Mouse (Mus musculus) C2C12 (cell line): ENCODE data around the gene Pawr. TPM values are rescaled to one million over a fixed set of nuclear protein-coding genes. Genes with fewer than 3 reads are reported as not detected.

ENCODE experiments used
- H3K27me3 ChIP-seq: one replicate; pipeline ENCODE4 v1.6.1; 2011; ENCODE audit not compliant: control insufficient read depth, insufficient read depth, insufficient read length
- H3K36me3 ChIP-seq: one replicate; pipeline ENCODE4 v1.6.1; 2011; ENCODE audit not compliant: control insufficient read depth, insufficient read depth
- H3K4me3 ChIP-seq: one replicate; pipeline ENCODE4 v1.5.1; 2011; ENCODE audit warnings: mild to moderate bottlenecking, control low read depth; ENCODE audit not compliant: poor library complexity, insufficient read depth, severe bottlenecking
- H3K79me2 ChIP-seq: one replicate; pipeline ENCODE4 v1.6.1; 2011; ENCODE audit not compliant: control insufficient read depth, insufficient read depth
- H3K79me3 ChIP-seq: one replicate; pipeline ENCODE4 v1.6.1; 2011; ENCODE audit warnings: low read depth, control low read depth
- H3ac ChIP-seq: one replicate; pipeline ENCODE3; 2011; ENCODE audit warnings: low read depth; ENCODE audit not compliant: control insufficient read depth, insufficient read length
- CEBPB ChIP-seq: IDR thresholded peaks from one replicate; pipeline ENCODE4 v1.6.1; 2011; ENCODE audit warnings: low read depth, mild to moderate bottlenecking, control low read depth, moderate library complexity
- CTCF ChIP-seq: IDR thresholded peaks from one replicate; pipeline ENCODE4 v1.5.1; 2011; ENCODE audit not compliant: control insufficient read depth, insufficient read depth, insufficient read length
- FOSL1 ChIP-seq: IDR thresholded peaks from one replicate; pipeline ENCODE4 v1.8.0; 2011; ENCODE audit warnings: mild to moderate bottlenecking, low read length; ENCODE audit not compliant: poor library complexity, insufficient read depth, severe bottlenecking
- MAX ChIP-seq: IDR thresholded peaks from one replicate; pipeline ENCODE4 v1.6.1; 2011; ENCODE audit warnings: mild to moderate bottlenecking, control low read depth
- MYOD1 ChIP-seq: IDR thresholded peaks from one replicate; pipeline ENCODE4 v1.6.1; 2011; ENCODE audit warnings: low read depth; ENCODE audit not compliant: control insufficient read depth, insufficient read length
- MYOG ChIP-seq: IDR thresholded peaks from one replicate; pipeline ENCODE4 v1.6.1; 2011; ENCODE audit not compliant: control insufficient read depth, insufficient read length; ENCODE audit errors: extremely low read depth
- USF1 ChIP-seq: IDR thresholded peaks from one replicate; pipeline ENCODE4 v1.6.1; 2011; ENCODE audit warnings: low read depth, mild to moderate bottlenecking, control low read depth, moderate library complexity
- polyA plus RNA-seq: library from polyadenylated mRNA; unstranded; fragments of >200 nt; fragmentation: generic; extraction: Trizol; gene quantifications from one replicate; pipeline ENCODE4 v1.2.1, GENCODE M21; 2012; ENCODE audit warnings: missing spikeins

Pawr gene
- polyA plus RNA-seq, 1 experiment = 4.2 TPM

GRCm38 (mm10) chr10:108315236-108315635 is 16.7 kb upstream of the Pawr start:
- Histone ChIP-seq H3K4me3 (no peak overlapping the region), H3K79me2 (no peaks in the 10 kb centered on the region), H3K27me3 (no peaks in the 10 kb centered on the region), H3K36me3 (no peaks in the 10 kb centered on the region), H3K79me3 (no peaks in the 10 kb centered on the region), H3ac (no peak overlapping the region)
- TF ChIP-seq MYOD1 (no peak), CTCF (no peak), CEBPB (no peak), MAX (no peak), USF1 (no peak), FOSL1 (no peak), MYOG (no peak)

- TF ChIP-seq FOSL1 (no peak), CTCF (no peak), MYOG (no peak), MAX (no peak), MYOD1 (no peak), CEBPB (no peak), USF1 (no peak)
These were observed 3.6 kb upstream of the Pawr start for GRCm38 (mm10) chr10:108328356-108328755.

GRCm38 (mm10) chr10:108328983-108329382 is 2.9 kb upstream of the Pawr start:
- H3K27me3 ChIP-seq = peaks cover 4% of the 10 kb centered on the region
- no peak overlapping the region for H3K4me3 ChIP-seq
- H3K36me3 ChIP-seq = no peaks in the 10 kb centered on the region
- TF ChIP-seq MAX (no peak), CEBPB (no peak), CTCF (no peak), MYOG (no peak), USF1 (no peak), MYOD1 (no peak), FOSL1 (no peak)
- H3ac ChIP-seq = no peak overlapping the region
- no peaks in the 10 kb centered on the region for H3K79me3 ChIP-seq
- H3K79me2 ChIP-seq = no peaks in the 10 kb centered on the region

More at GRCm38 (mm10) chr10:108328356-108328755, 3.6 kb upstream of the Pawr start:
- no peak overlapping the region for H3K4me3 ChIP-seq
- no peaks in the 10 kb centered on the region for H3K79me2 ChIP-seq
- H3ac ChIP-seq = no peak overlapping the region
- H3K36me3 ChIP-seq = no peaks in the 10 kb centered on the region
- peaks cover 4% of the 10 kb centered on the region for H3K27me3 ChIP-seq
- no peaks in the 10 kb centered on the region for H3K79me3 ChIP-seq

GRCm38 (mm10) chr10:108329771-108330170 is 2.1 kb upstream of the Pawr start:
- Histone ChIP-seq H3K27me3 (peaks cover 4% of the 10 kb centered on the region), H3ac (no peak overlapping the region), H3K79me2 (no peaks in the 10 kb centered on the region), H3K36me3 (no peaks in the 10 kb centered on the region), H3K79me3 (no peaks in the 10 kb centered on the region), H3K4me3 (no peak overlapping the region)
- TF ChIP-seq MYOG (no peak), MYOD1 (no peak), MAX (no peak), CTCF (no peak)

- Histone ChIP-seq H3ac (no peak overlapping the region), H3K79me2 (no peaks in the 10 kb centered on the region), H3K4me3 (no peak overlapping the region), H3K27me3 (peaks cover 4% of the 10 kb centered on the region), H3K36me3 (no peaks in the 10 kb centered on the region), H3K79me3 (no peaks in the 10 kb centered on the region)
- TF ChIP-seq MYOD1 (no peak), FOSL1 (no peak), MYOG (no peak), MAX (no peak), CTCF (no peak), USF1 (no peak), CEBPB (no peak)
These were observed 957 bp upstream of the Pawr start for GRCm38 (mm10) chr10:108330964-108331363.

- Histone ChIP-seq H3K36me3 (no peaks in the 10 kb centered on the region), H3K79me2 (no peaks in the 10 kb centered on the region), H3ac (peak overlapping the region; percentile 13), H3K4me3 (peak overlapping the region; percentile 31), H3K79me3 (no peaks in the 10 kb centered on the region), H3K27me3 (peaks cover 4% of the 10 kb centered on the region)
- TF ChIP-seq MYOD1 (no peak), FOSL1 (no peak), MAX (no peak), CTCF (no peak), MYOG (no peak), CEBPB (no peak), USF1 (no peak)
These were observed 935 bp downstream of the Pawr start for GRCm38 (mm10) chr10:108332571-108333541.
